Mouse (Mus musculus) left cerebral cortex, adult 2 months (tissue): ENCODE data around the gene Col26a1. TPM values are rescaled to one million over a fixed set of nuclear protein-coding genes. Genes with fewer than 3 reads are reported as not detected.
"Not testable (repeated sequence)": the region's sequence is repeated elsewhere in the genome, so short reads cannot be mapped to it uniquely, and the experiment has no call there.

Experiments
- DNase-seq, 2 experiments: peaks; one replicate each; pipeline ENCODE4 v3.0.0; 2021 to 2022; ENCODE audit warnings: low spot score in 2 of 2, mixed read lengths in 1 of 2; ENCODE audit errors: extremely low spot score in 1 of 2
- H3K27ac ChIP-seq: fragments of 200-600 bp; 2 replicates; pipeline ENCODE4 v1.8.1; 2022
- H3K4me3 ChIP-seq: fragments of 200-600 bp; 2 replicates; pipeline ENCODE4 v1.8.1; 2022
- CTCF ChIP-seq: fragments of 200-600 bp; IDR thresholded peaks from 2 replicates; pipeline ENCODE4 v1.8.1; 2022; ENCODE audit warnings: antibody characterized with exemption, mild to moderate bottlenecking, moderate library complexity
- intact Hi-C: fragments of 180-260 bp; cut with DNase I; formaldehyde crosslinking; loops from one replicate; pipeline ENCODE4 v1.15.1; 2025
- total RNA-seq, 2 experiments: library from RNA; stranded (reverse); gene quantifications; 2 replicates each; pipeline ENCODE4 v1.2.3; 2021

Gene Col26a1
- total RNA-seq, 2 experiments from 2014 or later = 9.4 to 12.8 TPM

DNA sequence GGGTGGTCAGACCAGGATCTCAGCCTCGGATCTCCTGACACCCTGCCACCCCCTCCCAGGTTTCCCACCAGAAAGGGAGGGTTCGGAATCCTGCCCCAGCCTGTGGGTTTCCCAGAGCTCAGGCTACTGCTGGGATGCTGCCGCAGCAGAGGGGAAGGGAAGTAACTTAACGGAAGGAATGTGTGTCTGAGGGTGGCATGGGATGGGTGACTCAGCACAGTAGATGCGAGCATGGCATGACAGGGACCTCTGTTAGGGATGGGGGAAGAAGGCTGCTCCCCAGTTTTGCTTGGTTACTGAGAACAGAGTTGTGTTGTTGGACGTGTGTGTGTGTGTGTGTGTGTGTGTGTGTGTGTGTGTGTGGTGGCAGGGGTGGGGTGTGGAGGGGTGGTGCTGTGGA lies 122.7 kb downstream of the Col26a1 start:
- intact Hi-C loops = no loop called here
- no peak for TF ChIP-seq CTCF
- Histone ChIP-seq H3K27ac (no peak overlapping the region), H3K4me3 (no peak overlapping the region)
- DNase-seq = no peak

DNA sequence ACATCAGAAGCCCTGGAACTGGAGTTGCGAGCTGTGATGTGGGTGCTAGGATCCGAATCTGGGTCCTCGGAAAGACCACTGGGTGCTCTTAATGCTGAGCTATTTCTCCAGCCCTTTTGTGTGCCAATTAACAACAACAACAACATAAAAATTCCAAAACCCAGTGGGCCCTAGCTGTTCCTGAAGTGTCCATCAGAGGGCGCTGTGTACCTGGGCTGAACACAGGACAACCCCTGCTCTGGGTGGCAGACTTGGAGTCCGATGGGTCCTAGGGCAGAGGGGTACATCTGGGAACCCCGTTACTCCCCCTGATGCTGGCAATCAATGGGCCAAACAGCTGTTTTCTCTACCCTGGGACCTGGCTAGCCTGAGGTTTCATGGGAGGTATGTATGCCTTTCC lies 123.2 kb downstream of the Col26a1 start:
- Histone ChIP-seq H3K4me3 (no peak overlapping the region), H3K27ac (no peak overlapping the region)
- DNase-seq = no peak
- peak; percentile 58 for TF ChIP-seq CTCF
- intact Hi-C loops = loop anchor here (5.0 kb wide), 3 partner anchors 477 to 557 kb away; no protein-coding TSS in a partner anchor

DNA sequence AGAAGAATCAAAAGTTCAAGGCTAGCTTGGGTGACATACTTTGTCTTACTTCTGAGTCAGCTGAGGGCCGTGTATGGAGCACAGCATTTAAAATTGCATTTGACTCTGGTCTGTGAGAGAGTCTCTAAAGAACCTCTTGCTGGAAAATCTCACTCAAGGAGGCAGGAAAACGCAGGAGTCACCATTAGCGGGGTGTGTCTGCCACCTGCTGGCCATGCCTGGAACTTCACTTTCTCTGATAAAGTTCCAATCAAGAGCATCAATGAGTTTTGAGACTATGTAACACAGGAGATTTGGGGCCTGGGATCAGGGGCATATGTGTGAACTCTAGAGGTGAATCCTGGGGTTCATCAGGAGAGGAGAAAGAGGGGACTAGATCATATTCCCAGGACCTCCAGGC lies 127.3 kb downstream of the Col26a1 start:
- intact Hi-C loops = loop anchor here (5.0 kb wide), 3 partner anchors 473 to 553 kb away; no protein-coding TSS in a partner anchor
- no peak overlapping the region for H3K4me3 ChIP-seq
- DNase-seq = peak; percentile 64 to 78
- H3K27ac ChIP-seq = no peak overlapping the region
- TF ChIP-seq CTCF = peak; percentile 92

DNA sequence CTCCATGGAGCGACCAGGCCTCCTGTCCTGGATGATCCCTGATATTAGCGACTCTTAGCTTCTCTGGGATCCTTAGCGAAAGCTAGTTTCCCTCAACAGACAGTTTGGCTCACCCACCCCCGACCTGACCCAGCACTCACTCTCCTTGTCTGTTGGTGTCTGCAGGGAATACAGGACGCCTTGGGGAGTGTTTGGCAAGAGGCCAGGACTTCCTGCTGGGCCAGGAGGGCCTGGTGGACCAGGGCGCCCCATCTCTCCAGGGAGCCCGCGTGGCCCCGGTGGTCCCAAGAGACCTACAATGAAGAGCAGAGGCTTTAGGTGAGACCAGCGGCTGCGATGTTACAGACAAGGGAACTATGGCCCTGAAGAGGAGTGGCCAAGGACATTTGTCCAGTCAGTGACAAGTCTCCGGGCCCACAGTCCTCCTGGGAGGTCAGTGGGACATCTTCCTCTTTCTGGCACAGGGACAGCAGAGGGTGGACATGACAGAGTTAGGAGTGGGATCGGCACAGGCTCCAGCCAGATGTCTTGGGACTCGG lies 128.9 kb downstream of the Col26a1 start:
- no peak for DNase-seq
- Histone ChIP-seq H3K27ac (no peak overlapping the region), H3K4me3 (no peak overlapping the region)
- TF ChIP-seq CTCF = no peak
- intact Hi-C loops = no loop called here

DNA sequence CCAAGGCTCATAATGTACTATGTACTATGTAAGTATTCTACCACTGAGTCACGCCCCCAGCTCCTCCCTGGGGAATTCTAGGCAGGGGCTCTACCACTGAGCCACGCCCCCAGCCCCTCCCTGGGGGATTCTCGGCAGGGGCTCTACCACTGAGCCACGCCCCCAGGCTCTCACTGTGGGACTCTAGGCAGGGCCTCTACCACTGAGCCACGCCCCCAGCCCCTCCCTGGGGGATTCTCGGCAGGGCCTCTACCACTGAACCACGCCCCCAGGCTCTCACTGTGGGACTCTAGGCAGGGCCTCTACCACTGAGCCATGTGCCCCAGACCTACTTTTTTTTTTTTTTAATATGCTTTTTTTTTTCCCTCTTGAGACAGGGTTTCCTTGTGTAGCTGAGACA lies 129.8 kb downstream of the Col26a1 start:
- DNase-seq, intact Hi-C loops: not testable (repeated sequence)

DNA sequence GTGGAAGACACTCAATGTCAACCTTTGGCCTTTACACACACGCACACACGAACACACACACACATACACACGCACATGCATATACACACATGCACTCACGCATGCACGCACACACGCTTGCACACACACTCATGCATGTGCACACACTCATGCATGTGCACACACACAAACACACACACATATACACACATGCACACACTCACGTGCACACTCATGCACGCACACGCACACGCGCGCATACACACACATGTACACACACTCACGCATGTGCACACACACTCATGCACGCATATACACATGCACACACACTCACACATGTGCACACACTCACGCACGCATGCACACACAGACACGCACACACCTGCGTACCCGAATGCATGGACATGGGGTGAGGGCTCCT lies 130.9 kb downstream of the Col26a1 start:
- no peak overlapping the region for H3K27ac ChIP-seq
- no peak for DNase-seq
- no peak overlapping the region for H3K4me3 ChIP-seq
- intact Hi-C loops = no loop called here
- no peak for TF ChIP-seq CTCF

More for the DNA sequence above, 129.8 kb downstream of the Col26a1 start:
- H3K27ac ChIP-seq, H3K4me3 ChIP-seq: not testable (repeated sequence)

DNA sequence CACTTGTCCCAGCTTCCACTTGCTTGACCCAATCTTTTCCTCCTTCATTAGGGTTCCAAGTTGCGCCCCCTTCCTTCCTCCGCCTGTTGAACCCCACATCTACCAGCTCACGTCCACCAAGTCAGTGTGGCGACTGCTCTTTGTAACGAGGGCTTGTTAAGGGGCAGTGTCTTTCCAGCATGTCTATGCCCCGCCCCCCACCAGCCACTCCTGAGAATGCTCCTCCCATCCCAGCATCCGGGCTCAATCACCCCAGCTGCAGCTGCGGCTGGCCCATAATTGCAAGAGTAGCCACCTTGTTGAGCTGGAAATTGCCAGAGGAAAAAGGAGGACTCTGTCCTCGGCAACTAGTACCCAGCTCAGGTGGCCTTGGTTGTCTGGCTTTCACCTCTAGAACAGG lies 136.4 kb downstream of the Col26a1 start:
- no peak for TF ChIP-seq CTCF
- no peak for DNase-seq
- H3K27ac ChIP-seq = no peak overlapping the region
- intact Hi-C loops = no loop called here
- H3K4me3 ChIP-seq = no peak overlapping the region

DNA sequence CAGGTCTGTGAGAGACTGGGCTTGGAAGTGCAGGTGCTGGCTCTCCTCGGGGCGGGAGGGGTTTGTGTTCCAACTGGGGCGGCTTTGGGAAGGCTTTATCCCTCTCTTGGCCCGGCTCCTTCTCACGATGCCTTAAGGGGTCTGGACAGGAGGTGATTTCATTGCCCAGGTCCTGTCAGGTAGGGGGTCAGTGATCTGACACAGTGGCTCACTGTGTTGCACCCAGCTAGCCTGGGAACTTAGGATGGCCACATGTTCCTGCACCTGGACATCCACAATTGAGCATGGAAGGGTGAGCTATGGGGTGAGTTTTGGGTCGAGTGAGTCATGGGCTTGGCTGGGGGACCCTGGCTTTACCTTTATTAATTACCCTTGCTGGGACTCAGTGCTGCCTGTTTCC lies 144.1 kb downstream of the Col26a1 start:
- Histone ChIP-seq H3K4me3 (no peak overlapping the region), H3K27ac (no peak overlapping the region)
- intact Hi-C loops = no loop called here
- TF ChIP-seq CTCF = no peak
- no peak for DNase-seq

DNA sequence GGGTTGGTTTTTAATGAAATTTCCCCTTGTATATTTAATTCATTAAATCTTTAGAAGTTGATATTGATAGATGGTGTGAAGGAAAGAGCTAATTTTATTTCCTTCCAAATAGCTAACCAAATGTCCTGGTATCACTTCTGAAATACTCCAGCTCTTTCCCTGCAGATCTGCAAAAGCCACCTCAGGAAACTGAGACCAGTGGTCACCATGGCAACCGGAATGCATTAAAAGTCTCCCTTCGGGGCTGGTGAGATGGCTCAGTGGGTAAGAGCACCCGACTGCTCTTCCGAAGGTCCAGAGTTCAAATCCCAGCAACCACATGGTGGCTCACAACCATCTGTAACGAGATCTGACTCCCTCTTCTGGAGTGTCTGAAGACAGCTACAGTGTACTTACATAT lies 156.7 kb downstream of the Col26a1 start:
- H3K4me3 ChIP-seq, H3K27ac ChIP-seq, DNase-seq, intact Hi-C loops: not testable (repeated sequence)

DNA sequence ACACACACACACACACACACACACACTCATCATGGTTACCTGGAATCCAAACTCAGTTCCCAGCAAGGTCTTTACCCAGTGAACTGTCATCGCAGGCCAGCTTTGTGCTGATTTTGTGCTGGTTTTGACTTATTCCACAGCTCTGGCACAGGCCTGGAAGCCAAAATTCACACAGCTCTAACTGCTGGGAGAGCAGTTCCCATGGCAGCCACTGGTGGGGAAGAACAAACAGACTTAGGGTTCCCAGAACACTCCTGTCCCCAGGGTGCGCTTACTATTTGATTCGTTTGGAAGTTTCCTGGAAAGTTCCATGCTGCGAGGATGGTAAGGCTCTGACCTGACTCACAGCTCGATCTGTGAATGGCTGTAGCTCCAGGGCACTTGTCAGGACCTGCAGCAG lies 161.4 kb downstream of the Col26a1 start:
- Histone ChIP-seq H3K27ac (no peak overlapping the region), H3K4me3 (no peak overlapping the region)
- DNase-seq = no peak
- no peak; the same call in 1 of the 2 replicates for TF ChIP-seq CTCF
- intact Hi-C loops = no loop called here

DNA sequence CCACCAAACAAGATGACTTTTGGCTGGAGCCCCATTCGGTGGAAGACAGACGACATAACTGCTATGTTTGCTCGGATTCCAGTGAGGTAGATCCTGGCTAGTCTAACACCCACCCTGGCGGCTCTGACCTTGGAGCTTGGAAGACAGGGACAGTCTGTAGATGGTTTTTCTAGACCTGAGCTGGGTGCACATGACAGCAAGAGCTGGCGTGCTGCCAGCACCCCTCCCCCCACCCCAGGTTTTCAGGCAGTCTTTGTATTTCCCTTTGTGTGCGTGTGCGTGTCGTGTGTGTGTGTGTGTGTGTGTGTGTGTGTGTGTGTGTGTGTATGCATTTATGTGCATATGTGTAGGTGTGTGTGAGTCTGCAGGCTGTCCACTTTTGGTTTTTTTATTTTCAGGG lies 164.4 kb downstream of the Col26a1 start:
- intact Hi-C loops = no loop called here
- TF ChIP-seq CTCF = no peak
- DNase-seq = no peak
- no peak overlapping the region for H3K4me3 ChIP-seq
- no peak overlapping the region for H3K27ac ChIP-seq

DNA sequence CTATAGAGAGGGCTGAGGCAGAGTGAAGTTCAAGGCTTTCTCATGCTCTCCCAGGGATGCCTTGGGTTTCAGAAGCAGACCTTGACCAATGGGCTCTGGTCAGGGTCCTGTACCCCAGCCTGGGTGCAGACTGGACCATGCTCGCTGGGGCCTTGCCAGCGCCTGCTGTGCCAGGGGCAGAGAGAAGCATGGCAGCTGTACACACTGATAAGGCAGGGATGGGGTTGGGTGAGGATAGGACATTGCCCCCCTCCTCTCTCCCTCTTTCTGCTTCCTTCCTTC lies 165.5 kb downstream of the Col26a1 start:
- no peak overlapping the region for H3K4me3 ChIP-seq
- DNase-seq = no peak
- intact Hi-C loops = no loop called here

DNA sequence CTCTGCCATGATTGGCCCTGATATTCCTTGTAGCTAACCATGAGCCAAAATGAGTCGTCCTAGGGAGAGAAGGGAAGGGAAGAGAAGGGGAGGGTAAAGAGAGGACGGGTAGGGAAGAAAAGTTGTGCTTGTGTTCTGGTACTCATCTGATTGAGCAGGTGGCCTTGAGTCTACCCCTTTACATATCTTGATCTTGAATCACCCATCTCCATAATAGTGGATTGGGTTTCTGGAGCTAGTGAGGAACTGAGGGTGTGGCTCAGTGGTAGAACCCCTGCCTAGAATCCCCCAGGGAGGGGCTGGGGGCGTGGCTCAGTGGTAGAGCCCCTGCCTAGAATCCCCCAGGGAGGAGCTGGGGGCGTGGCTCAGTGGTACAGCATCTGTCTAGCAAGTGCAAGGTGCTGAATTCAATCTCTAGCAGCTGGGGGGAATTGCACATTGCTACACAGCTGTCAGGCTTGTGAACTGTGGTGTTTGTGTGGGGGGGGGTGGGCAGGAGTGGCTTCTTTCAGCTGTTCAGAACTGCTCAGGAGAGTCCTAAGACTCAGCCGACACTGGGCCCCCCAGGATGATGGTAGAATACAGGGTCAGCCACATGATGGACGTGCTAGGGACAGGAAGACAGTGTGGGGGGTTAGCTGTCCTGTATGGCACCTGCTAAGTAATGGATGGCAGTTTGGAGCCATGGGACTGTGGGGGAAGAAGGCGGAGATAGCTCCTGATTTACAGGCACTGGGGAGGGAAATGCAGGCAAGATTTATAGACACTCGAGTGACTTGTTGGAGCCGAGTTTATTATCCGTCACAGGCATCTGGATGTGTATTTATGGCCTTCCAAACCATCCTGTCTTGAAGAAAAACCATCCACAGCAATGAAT lies 166.1 kb downstream of the Col26a1 start:
- intact Hi-C loops = no loop called here
- H3K27ac ChIP-seq = no peak overlapping the region
- DNase-seq = no peak
- H3K4me3 ChIP-seq = no peak overlapping the region
- TF ChIP-seq CTCF = no peak

More for the DNA sequence above, 165.5 kb downstream of the Col26a1 start:
- H3K27ac ChIP-seq = no peak overlapping the region
- TF ChIP-seq CTCF = no peak
